Mouse (Mus musculus) G1E (cell line): Measurements from ENCODE around the gene Mknk2. TPM values are rescaled to one million over a fixed set of nuclear protein-coding genes. Genes with fewer than 3 reads are reported as not detected.
A peak's percentile ranks its signal among the peaks of the same experiment; 100 is the strongest.

ENCODE experiments used
- ATAC-seq: 2 replicates; pipeline ENCODE4 v1.8.0; 2016; ENCODE audit warnings: mild to moderate bottlenecking; ENCODE audit not compliant: insufficient number of reproducible peaks, poor library complexity, low FRiP score, severe bottlenecking; ENCODE audit errors: extremely low read depth
- DNase-seq: peaks from one replicate; pipeline ENCODE4 v3.0.0; 2012; ENCODE audit warnings: low spot score
- H3K27me3 ChIP-seq: 2 replicates; pipeline ENCODE4 v1.6.1; 2012; ENCODE audit warnings: mild to moderate bottlenecking, low read length, inconsistent platforms; ENCODE audit not compliant: insufficient read depth
- H3K36me3 ChIP-seq: replicated peaks from 2 replicates; pipeline ENCODE3; 2012; ENCODE audit warnings: mild to moderate bottlenecking, inconsistent platforms
- H3K4me1 ChIP-seq: 2 replicates; pipeline ENCODE4 v1.6.1; 2012; ENCODE audit warnings: low read depth, low read length, inconsistent platforms, mixed read lengths; ENCODE audit not compliant: insufficient read depth
- H3K4me3 ChIP-seq: 2 replicates; pipeline ENCODE4 v1.5.1; 2012; ENCODE audit warnings: low read depth, mild to moderate bottlenecking, inconsistent platforms, low read length, moderate library complexity, mixed read lengths
- H3K9me3 ChIP-seq: replicated peaks from 2 replicates; pipeline ENCODE4 v1.6.1; 2012; ENCODE audit warnings: inconsistent platforms
- CTCF ChIP-seq: IDR thresholded peaks from 2 replicates; pipeline ENCODE4 v1.5.1; 2012; ENCODE audit warnings: low read depth, low read length, inconsistent platforms, mixed read lengths
- GATA1 ChIP-seq: IDR thresholded peaks from 2 replicates; pipeline ENCODE4 v1.6.1; 2012; ENCODE audit warnings: borderline replicate concordance, low read length, inconsistent platforms, mixed read lengths
- GATA2 ChIP-seq: IDR thresholded peaks from 2 replicates; pipeline ENCODE4 v1.6.1; 2012; ENCODE audit warnings: low read depth, low read length, inconsistent platforms, borderline replicate concordance
- POLR2AphosphoS5 ChIP-seq: IDR thresholded peaks from 2 replicates; pipeline ENCODE4 v1.6.1; 2012; ENCODE audit warnings: low read depth, low read length, inconsistent platforms; ENCODE audit not compliant: insufficient replicate concordance
- TAL1 ChIP-seq: conservative IDR thresholded peaks from 2 replicates; pipeline ENCODE4 v1.6.1; 2012; ENCODE audit warnings: low read depth, low read length, inconsistent platforms, mixed read lengths
- polyA plus RNA-seq: library from polyadenylated mRNA; stranded (reverse); fragments of >175 nt; gene quantifications from 2 replicates; pipeline ENCODE4 v1.2.3, GENCODE M21; 2012
- total RNA-seq, 2 experiments: library from RNA; stranded (forward) in 1 of 2; stranded (reverse) in 1 of 2; fragments of 200-1000 nt in 1 of 2; fragments of >200 nt in 1 of 2; fragmentation: Nextera tagmentation in 1 of 2; gene quantifications; 2 replicates each; pipeline ENCODE4 v1.2.3; 2014 to 2017

Gene Mknk2
- total and polyA plus RNA-seq, 3 experiments, result 70.4 to 455 (median 140) TPM

DNA sequence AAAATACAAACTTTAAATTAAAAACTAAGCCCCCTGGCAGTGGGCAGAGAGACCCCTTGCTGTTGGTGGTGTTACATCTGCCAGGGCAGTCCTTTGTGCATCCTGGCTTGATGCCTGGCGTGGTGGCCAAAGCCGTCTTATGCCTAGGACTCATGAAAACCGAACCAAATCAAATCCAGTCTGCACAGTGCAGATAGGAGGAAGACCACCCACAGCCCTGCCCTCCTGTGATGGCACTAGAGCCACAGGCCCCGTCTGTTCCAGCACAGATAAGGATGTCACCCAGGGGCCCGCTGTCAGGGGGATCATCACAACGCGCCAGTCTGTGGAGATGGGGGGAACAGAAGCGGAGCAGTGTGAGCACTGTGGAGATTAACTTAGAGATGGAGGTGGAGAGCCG, 19.9 kb upstream of the Mknk2 start:
- no peak for TF ChIP-seq GATA2
- peak; percentile 100 for TF ChIP-seq TAL1
- no peak for TF ChIP-seq GATA1
- Histone ChIP-seq H3K36me3 (peaks cover 63% of the 10 kb centered on the region), H3K27me3 (no peaks in the 10 kb centered on the region), H3K9me3 (no peaks in the 10 kb centered on the region), H3K4me1 (peaks cover 87% of the 10 kb centered on the region), H3K4me3 (peak overlapping the region; percentile 64; the same call in 1 of the 2 replicates)
- DNase-seq (peak; percentile 72), ATAC-seq (peak; percentile 52)

DNA sequence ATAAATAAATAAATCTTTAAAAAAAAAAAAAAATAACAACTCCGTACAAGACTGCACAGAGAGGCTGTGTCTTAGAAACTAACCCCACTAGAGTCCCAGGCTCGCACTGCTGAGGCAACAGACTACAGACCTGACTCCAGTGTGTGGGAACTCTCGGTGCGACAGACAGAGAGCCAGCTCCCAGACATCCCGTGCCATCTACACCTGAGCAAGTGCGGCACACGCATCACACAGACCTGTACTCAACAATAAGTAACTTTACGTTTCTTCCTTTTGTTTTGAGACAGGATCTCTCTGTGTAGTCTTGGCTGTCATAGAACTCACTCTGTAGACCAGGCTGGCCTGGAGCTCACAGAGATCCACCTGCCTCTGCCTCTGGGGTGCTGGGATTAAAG, 19.5 kb upstream of the Mknk2 start:
- peaks cover 67% of the 10 kb centered on the region for H3K36me3 ChIP-seq
- no peaks in the 10 kb centered on the region for H3K27me3 ChIP-seq
- H3K4me3 ChIP-seq, result peak overlapping the region; percentile 64; the same call in 1 of the 2 replicates
- ATAC-seq (no peak), DNase-seq (no peak)
- no peaks in the 10 kb centered on the region for H3K9me3 ChIP-seq
- H3K4me1 ChIP-seq, result peaks cover 88% of the 10 kb centered on the region
- TF ChIP-seq POLR2AphosphoS5 (no peak), GATA2 (no peak), GATA1 (no peak), TAL1 (no peak), CTCF (no peak)

DNA sequence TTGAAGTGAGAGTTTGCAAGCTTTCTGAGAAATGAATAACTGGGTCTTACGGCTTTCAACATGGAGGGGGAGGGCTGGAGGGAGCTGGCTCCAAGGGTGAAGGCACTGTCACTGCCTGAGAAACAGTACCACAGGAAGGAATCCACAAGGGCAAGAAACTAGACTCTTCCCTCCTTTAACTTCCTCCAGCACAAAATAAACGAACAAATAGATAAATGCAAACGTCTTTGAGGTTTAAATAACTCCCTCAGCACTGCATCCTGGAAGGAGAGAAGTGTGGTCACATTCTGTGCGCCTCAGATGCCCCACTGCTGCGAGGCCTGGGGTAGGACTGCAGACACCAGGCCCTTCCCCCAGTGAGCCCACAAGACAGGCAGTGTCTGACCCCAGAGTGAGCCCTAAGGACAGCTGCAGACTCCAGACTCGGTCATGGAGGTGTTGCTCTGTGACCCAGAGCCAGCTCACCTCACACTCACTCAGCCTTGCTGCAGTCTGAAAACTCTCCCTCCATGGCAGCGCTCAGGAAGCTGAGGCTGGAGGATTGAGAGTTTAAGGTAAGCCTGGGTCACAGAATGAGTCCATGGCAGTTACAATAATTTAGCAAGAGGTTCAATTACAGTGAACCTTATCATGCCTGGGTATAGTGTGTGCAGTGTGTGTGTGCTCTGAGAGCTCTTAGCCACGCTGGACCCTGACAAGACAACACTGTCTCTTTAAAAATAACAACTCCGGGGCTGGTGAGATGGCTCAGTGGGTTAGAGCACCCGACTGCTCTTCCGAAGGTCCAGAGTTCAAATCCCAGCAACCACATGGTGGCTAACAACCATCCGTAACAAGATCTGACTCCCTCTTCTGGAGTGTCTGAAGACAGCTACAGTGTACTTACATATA, 18.8 kb upstream of the Mknk2 start:
- no peak for DNase-seq
- Histone ChIP-seq H3K9me3 (no peaks in the 10 kb centered on the region), H3K4me3 (peak overlapping the region; percentile 64; the same call in 1 of the 2 replicates), H3K27me3 (no peaks in the 10 kb centered on the region), H3K4me1 (peaks cover 94% of the 10 kb centered on the region), H3K36me3 (peaks cover 73% of the 10 kb centered on the region)
- no peak for ATAC-seq
- TF ChIP-seq TAL1 (no peak), POLR2AphosphoS5 (no peak), GATA2 (no peak), GATA1 (no peak), CTCF (no peak)

DNA sequence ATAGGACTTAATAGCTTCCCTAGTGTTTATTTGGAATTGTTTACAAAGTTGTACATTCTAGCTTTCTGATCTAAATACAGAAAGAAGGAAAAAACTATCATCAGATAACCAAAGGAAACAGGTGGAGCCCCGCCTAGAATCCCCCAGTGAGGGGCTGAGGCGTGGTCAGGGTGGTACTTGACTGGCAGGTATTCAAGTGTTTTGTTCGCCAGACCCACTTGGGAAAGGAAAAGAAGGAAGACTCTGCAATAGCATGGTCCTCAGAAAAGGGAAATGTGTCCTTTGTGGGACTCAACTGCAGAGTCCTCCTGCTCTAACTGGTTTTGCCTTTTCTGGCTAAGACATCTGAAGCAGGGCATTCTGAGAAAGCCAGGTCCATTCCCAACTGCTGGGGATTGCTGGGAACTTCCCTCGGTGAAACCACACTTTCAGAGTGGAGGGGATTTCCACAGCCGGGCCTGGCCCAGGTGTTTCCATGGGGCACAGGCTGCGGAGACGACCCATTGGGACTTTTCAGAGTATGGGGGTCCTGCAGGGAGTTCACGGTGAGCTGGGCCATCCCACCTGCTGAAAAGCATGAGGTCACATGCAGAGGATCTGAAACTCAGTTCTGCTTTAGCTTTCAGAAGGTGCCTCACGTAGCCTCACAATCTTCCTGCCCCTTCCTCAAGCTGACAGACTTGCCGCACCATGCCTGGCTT, 18.0 kb upstream of the Mknk2 start:
- DNase-seq, result no peak
- Histone ChIP-seq H3K36me3 (peaks cover 81% of the 10 kb centered on the region), H3K9me3 (no peaks in the 10 kb centered on the region), H3K4me3 (peak overlapping the region; percentile 64; the same call in 1 of the 2 replicates), H3K27me3 (no peaks in the 10 kb centered on the region), H3K4me1 (peaks cover 98% of the 10 kb centered on the region)
- no peak for ATAC-seq
- TF ChIP-seq POLR2AphosphoS5, result no peak
- no peak for TF ChIP-seq TAL1
- no peak for TF ChIP-seq GATA2
- no peak for TF ChIP-seq CTCF
- no peak for TF ChIP-seq GATA1

DNA sequence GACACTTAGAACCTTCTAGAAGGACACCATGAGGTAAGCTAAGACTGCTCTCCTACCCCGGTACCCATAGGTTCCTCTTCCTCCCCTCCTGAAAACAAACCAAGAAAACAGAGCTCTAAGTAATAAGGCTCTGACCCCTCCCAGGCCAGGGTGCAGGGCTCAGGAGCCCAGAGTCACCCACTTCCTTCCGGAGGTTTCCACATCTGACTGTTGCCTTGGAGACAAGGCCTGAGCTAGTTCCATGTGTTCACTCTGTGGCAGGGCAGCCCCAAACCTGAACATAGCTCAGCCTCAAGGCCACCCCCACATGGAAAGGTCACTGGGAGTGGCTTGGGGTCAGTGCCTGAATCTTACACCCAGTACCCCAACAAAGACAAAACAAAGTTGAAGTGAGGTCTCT, 17.3 kb upstream of the Mknk2 start:
- no peak for TF ChIP-seq GATA2
- no peak for TF ChIP-seq CTCF
- no peak for TF ChIP-seq GATA1
- TF ChIP-seq TAL1, result no peak
- TF ChIP-seq POLR2AphosphoS5, result no peak
- peak; percentile 66 for ATAC-seq
- Histone ChIP-seq H3K4me3 (peak overlapping the region; percentile 63; the same call in 1 of the 2 replicates), H3K27me3 (no peaks in the 10 kb centered on the region), H3K9me3 (no peaks in the 10 kb centered on the region), H3K4me1 (peaks cover 99% of the 10 kb centered on the region), H3K36me3 (peaks cover 89% of the 10 kb centered on the region)
- peak; percentile 72 for DNase-seq
